Mouse (Mus musculus): ENCODE measurements around the gene Shisal2a.

The Shisal2a gene

GRCm38 (mm10) chr4:108337817-108338216 is 45.3 kb downstream of the Shisal2a start:
- no peak for DNase-seq (ENCODE audit: low spot score in 2 of 2)

- DNase-seq (ENCODE audit: low spot score in 2 of 2), result no peak
These were observed 46.4 kb downstream of the Shisal2a start for GRCm38 (mm10) chr4:108336765-108337164.

DNA sequence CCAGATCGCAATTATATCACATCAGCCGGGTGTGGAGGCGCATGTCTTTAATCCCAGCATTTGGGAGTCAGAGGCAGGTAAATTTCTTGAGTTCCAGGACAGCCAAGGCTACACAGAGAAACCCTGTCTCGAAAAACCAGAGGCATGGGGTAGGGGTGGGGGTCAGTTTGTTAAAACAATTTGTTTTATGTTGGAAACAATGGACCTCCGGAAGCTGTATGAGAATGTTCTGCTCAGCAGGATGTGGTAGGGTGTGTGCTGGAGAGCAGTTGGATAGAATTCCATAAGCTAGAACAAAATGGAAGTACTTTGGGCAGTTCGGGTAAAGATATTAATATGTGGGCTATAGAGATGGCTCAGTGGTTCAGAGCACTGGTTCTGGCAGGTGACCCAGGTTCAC is 47.7 kb downstream of the Shisal2a start:
- no peak for DNase-seq (ENCODE audit: low spot score in 2 of 2)

- DNase-seq (ENCODE audit: low spot score in 2 of 2), result no peak
These were observed 51.1 kb downstream of the Shisal2a start for GRCm38 (mm10) chr4:108332041-108332440.

DNA sequence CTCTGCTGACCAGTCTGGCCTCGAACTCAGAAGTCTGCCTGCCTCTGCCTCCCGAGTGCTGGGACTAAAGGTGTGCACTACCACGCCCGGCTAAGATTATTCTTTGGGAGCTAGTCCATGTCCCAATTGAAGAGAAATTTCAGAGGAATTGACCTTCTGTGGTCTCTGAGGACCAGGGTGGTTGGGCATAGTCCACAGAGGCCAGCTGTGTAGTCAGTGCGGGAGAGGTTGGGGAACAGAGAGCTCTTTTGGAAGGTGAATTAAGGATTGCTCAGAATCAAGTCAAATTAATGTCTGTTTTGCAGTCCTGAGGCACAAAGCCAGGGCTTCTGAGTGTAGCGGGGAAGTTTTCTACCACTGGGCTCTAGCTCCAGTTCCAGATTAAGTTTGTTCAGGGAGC is 53.3 kb downstream of the Shisal2a start:
- DNase-seq (ENCODE audit: low spot score in 2 of 2), result no peak

DNA sequence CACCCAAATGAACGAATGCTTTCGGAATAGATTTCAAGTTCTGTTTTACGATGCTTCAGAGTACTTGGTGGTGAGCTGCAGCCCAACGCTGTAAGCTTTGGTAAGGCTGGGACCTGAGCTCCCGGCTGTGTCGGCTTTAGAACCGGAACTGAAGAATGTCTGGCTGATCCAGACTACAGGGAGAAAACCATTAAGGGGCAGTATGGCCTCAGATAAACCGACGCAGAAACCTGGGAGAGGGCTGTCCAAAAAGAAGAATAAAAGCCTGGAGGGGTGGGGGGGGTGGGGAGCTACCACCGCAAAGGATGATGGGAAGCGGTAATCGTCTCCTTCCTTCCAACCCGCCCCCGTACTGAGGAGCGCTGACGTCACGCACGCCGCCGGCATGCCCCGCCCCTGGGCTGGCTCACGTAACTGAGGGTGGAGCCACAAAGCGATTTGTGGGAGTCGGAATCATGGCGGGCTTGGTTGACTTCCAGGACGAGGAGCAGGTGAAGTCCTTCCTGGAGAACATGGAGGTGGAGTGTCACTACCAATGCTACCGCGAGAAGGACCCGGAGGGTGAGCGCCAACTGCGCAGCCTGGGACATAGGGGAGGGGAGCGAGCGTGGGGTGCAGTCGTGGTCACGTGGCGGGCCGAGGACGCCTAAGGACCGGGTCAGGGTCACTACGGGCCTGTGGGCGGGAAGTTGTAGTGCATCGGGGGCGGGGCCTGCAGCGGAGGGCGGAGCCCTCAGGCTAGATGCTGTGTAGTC is 55.2 kb downstream of the Shisal2a start, which contains the start of gene Coa7:
Coa7 (plus strand) TSS at position 411 of the 755 bp plus-strand sequence.
- peak; percentile 98 for DNase-seq (ENCODE audit: low spot score in 2 of 2)

- peak; percentile 18 to 19 for DNase-seq (ENCODE audit: low spot score in 2 of 2)
These were observed 56.0 kb downstream of the Shisal2a start for GRCm38 (mm10) chr4:108327071-108327579.

DNA sequence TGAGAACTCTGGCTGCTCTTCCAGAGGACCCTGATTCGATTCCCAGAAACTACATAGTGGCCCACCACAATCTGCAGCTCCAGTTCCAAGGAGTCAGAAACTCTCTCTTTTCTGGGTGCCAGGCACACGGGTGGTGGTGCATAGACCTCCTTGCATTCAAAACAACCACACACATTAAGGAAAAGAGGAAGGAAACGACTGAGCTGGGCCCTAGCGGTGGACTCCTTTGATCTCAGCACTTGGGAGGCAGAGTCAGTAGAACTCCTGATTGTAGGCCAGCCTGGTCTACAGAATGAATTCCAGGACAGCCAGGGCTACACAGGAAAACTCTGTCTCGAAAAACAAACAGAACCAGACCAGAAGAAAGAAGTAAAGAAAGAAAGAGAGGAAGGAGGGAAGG is 59.6 kb downstream of the Shisal2a start:
- DNase-seq (ENCODE audit: low spot score in 2 of 2), result no peak

DNA sequence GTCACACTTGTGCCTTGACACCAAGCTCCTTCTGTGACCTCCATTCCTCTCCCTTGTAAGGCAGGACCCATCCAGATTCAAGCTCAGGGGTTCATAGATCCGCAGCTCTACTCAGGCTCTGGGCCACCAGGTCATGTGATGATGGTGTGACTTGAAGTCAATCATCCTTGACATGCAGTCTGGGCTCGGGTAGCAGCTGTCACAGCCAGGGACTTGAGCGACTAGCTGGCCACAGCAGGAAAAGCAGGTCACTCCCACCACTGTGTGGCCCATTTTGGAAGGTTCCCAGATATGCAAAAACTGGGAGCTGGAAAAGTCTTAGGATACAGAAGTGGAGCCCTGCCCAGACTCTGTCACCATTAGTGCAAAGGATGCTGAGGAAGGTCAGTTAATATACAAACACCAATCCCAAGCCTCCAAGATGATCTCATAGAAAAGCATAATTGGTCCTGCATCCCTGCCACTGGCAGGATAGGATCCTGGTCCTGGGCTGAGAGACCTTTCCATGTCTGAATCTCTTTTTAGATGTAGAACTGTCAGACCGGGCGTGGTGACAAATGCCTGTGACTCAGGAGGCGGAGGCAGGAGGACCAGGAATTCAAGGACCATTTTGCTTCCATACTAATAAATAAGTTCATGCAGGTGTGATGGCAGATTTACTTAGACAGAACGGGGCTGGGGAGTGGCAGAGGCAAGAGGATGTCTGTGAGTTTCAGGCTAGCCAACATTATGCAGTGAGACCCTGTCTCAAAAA is 62.3 kb downstream of the Shisal2a start:
- peak in 1 of 2 experiments; percentile 64 for DNase-seq (ENCODE audit: low spot score in 2 of 2)

DNA sequence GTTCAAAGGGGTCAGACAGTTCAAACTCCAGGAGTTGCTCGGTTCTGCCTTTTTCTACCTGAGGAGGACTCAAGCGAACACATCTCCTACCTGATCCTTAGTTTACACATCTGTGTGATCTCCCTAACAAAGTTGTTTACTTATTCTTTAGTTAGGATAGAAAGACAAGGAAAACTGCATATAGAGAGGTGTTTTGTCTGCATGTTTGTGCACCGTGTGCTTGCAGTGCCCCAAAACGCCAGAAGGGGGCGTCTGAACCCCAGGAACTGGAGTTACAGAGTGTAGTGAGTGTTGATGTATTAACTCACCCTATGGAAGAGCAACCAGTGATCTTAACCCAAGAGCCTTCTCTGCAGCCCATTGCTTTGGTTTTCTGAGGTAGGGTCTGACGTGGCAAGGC is 63.4 kb downstream of the Shisal2a start:
- peak; percentile 22 to 66 for DNase-seq (ENCODE audit: low spot score in 2 of 2)

DNA sequence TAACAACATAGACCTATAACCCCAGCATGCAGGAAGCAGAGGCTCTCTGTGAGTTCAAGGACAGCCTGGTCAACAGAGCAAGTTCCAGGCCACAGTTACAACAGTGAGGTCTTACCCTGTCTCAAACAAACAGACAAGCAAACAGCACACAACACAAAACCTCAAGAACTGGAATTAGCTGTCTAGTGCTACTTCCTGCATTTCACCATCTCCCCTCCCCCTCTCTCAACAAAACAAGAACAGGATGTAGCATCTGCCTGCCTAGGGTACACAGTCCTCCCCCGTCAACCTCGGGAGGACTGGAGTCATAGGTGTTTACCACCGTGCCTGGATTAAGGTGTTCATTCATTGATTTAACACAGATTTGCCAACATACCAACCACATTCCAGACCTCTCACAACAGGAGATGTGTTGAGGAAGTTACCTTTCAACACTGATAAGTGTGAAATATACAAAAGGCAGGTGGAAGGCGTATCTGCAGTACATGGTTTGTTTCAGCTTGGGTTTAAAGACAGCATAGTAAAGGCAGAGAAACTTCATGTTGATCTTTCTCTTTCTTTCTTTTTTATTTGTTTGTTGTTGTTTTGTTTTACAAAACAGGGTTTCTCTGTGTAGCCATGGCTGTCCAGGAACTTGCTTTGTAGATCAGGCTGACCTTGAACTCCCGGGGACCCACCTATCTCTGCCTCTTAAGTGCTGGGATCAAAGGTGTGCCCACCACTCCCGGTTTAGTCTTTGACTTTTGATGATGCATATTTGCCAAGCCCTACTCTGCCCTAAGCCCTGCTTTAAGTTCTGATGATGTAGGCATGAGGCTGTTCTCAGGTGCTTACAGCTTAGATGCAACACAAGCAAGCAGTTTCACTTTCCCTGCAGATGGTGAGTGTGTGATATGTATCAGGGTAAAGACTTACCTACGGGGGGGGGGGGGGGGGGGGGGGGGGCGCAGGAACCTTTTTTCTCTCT is 64.2 kb downstream of the Shisal2a start:
- DNase-seq (ENCODE audit: low spot score in 2 of 2), result peak; percentile 74 to 82
